Comparison of ENCODE assay signal across 7 mouse cellular contexts in the genomic region with DNA sequence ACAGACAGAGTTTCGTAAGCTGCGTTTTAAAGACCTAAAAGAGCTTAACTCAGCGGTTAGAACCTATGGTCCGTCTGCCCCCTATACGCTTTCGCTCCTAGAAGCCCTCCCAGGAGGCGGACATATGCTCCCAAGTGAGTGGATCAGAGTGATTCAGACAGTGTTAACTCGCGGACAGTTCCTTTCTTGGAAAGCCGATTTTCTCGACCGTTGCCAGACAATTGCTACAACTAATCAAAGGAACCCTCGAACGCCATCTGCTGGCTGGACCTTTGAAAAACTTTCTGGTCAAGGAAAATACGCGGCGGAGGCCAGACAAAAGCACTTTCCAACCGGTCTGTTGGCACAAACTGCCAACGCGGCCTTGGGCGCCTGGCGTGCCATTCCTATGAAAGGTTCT. TPM values are rescaled to one million over a fixed set of nuclear protein-coding genes. Genes with fewer than 3 reads are reported as not detected.
DNase-seq lines count a peak whose midpoint lies in the region; ATAC-seq and TF ChIP-seq lines count a peak whose summit lies in the region.

No protein-coding gene starts in this region.

- peaks cover 8% of the 10 kb centered on the region; the same call in 1 of the 2 replicates for H3K4me1 ChIP-seq in embryonic facial prominence, embryonic 15.5 days
- no peaks in the 10 kb centered on the region for H3K4me1 ChIP-seq in heart, adult 2 months (ENCODE audit: control insufficient read depth, insufficient read depth, low read length)
- H3K4me1 ChIP-seq in kidney, adult 2 months (ENCODE audit: control insufficient read depth, insufficient read depth, low read length) = no peaks in the 10 kb centered on the region
- H3K4me1 ChIP-seq in limb, embryonic 11.5 days (ENCODE audit: control insufficient read depth, insufficient read depth, low read length) = 0 out of 2 replicates have a peak, but pooled peaks cover 2% of the 10 kb centered on the region
- peaks cover 7% of the 10 kb centered on the region for H3K4me1 ChIP-seq in midbrain, embryonic 13.5 days (replicated peaks)
- H3K4me1 ChIP-seq in small intestine, adult 2 months (ENCODE audit: control insufficient read depth, insufficient read depth, insufficient read length, low read length) = no peaks in the 10 kb centered on the region

- peak overlapping the region; percentile 48 for H3K4me3 ChIP-seq in embryonic facial prominence, embryonic 15.5 days (replicated peaks)
- H3K4me3 ChIP-seq in heart, adult 2 months = peak overlapping the region; percentile 56
- H3K4me3 ChIP-seq in kidney, adult 2 months (ENCODE audit: insufficient read depth, low read depth, low read length) = peak overlapping the region; percentile 60
- H3K4me3 ChIP-seq in limb, embryonic 11.5 days (ENCODE audit: low read depth, low read length) = peak overlapping the region; percentile 37
- peak overlapping the region; percentile 45 for H3K4me3 ChIP-seq in midbrain, embryonic 13.5 days (replicated peaks)
- peak overlapping the region; percentile 60 for H3K4me3 ChIP-seq in small intestine, adult 2 months (ENCODE audit: low read depth, low read length)

- H3K27me3 ChIP-seq in embryonic facial prominence, embryonic 15.5 days = no peaks in the 10 kb centered on the region
- no peaks in the 10 kb centered on the region for H3K27me3 ChIP-seq in heart, adult 2 months (ENCODE audit: control insufficient read depth, insufficient read depth, low read length)
- H3K27me3 ChIP-seq in kidney, adult 2 months (replicated peaks; ENCODE audit: control insufficient read depth, insufficient read depth, low read length) = no peaks in the 10 kb centered on the region
- no peaks in the 10 kb centered on the region for H3K27me3 ChIP-seq in limb, embryonic 11.5 days (ENCODE audit: control insufficient read depth, insufficient read depth, low read length)
- no peaks in the 10 kb centered on the region for H3K27me3 ChIP-seq in midbrain, embryonic 13.5 days
- H3K27me3 ChIP-seq in small intestine, adult 2 months (ENCODE audit: control insufficient read depth, insufficient read depth, low read length) = no peaks in the 10 kb centered on the region

- no peaks in the 10 kb centered on the region for H3K9me3 ChIP-seq in embryonic facial prominence, embryonic 15.5 days (replicated peaks)
- no peaks in the 10 kb centered on the region for H3K9me3 ChIP-seq in limb, embryonic 11.5 days (ENCODE audit: control insufficient read depth, low read length)
- no peaks in the 10 kb centered on the region for H3K9me3 ChIP-seq in midbrain, embryonic 13.5 days

- no peaks in the 10 kb centered on the region for H3K36me3 ChIP-seq in embryonic facial prominence, embryonic 15.5 days
- no peaks in the 10 kb centered on the region for H3K36me3 ChIP-seq in heart, adult 2 months (ENCODE audit: control insufficient read depth, insufficient read depth, low read length)
- H3K36me3 ChIP-seq in kidney, adult 2 months (ENCODE audit: control insufficient read depth, insufficient read depth, low read length) = no peaks in the 10 kb centered on the region
- no peaks in the 10 kb centered on the region for H3K36me3 ChIP-seq in limb, embryonic 11.5 days (ENCODE audit: control insufficient read depth, insufficient read depth, low read length)
- no peaks in the 10 kb centered on the region for H3K36me3 ChIP-seq in midbrain, embryonic 13.5 days
- no peaks in the 10 kb centered on the region for H3K36me3 ChIP-seq in small intestine, adult 2 months (ENCODE audit: control insufficient read depth, insufficient read depth, low read length)

- peak overlapping the region; percentile 80 for H3K4me2 ChIP-seq in embryonic facial prominence, embryonic 15.5 days (replicated peaks)
- H3K4me2 ChIP-seq in limb, embryonic 11.5 days (ENCODE audit: low read depth, severe bottlenecking) = peak overlapping the region; percentile 62
- peak overlapping the region; percentile 91 for H3K4me2 ChIP-seq in midbrain, embryonic 13.5 days (replicated peaks)

- TF ChIP-seq EP300 in heart, adult 2 months (IDR thresholded peaks at IDR 0.05; ENCODE audit: insufficient read depth, low read depth, low read length) = no peak

- under 1% methylated on average over 22 of the region's 22 CpGs for WGBS in embryonic facial prominence, embryonic 15.5 days
- WGBS in heart, adult 2 months = under 1% methylated on average over 22 of the region's 22 CpGs
- 1% methylated on average over 22 of the region's 22 CpGs for WGBS in kidney, adult 2 months
- WGBS in limb, embryonic 11.5 days = under 1% methylated on average over 22 of the region's 22 CpGs
- 0% methylated on average over 22 of the region's 22 CpGs for WGBS in midbrain, embryonic 13.5 days
- WGBS in small intestine, adult 2 months = under 1% methylated on average over 22 of the region's 22 CpGs

- peak; percentile 84 for ATAC-seq in embryonic facial prominence, embryonic 15.5 days (ENCODE audit: insufficient number of reproducible peaks, low FRiP score, low TSS enrichment, low read depth)
- ATAC-seq in limb, embryonic 11.5 days (ENCODE audit: insufficient number of reproducible peaks, low FRiP score, low TSS enrichment, low read depth) = peak; percentile 77; the same call in 1 of the 2 replicates
- peak; percentile 83 for ATAC-seq in midbrain, embryonic 13.5 days

- H3K9ac ChIP-seq in embryonic facial prominence, embryonic 15.5 days = peak overlapping the region; percentile 42
- peak overlapping the region; percentile 70 for H3K9ac ChIP-seq in heart, adult 2 months (ENCODE audit: low read depth, low read length)
- peak overlapping the region; percentile 55 for H3K9ac ChIP-seq in limb, embryonic 11.5 days (ENCODE audit: low read length)
- peak overlapping the region; percentile 59 for H3K9ac ChIP-seq in midbrain, embryonic 13.5 days (replicated peaks)

- TF ChIP-seq POLR2A in heart, adult 2 months (IDR thresholded peaks at IDR 0.05; ENCODE audit: insufficient read depth, low read depth, low read length) = no peak
- TF ChIP-seq POLR2A in kidney, adult 2 months (IDR thresholded peaks at IDR 0.05; ENCODE audit: low read depth, low read length) = no peak
- TF ChIP-seq POLR2A in small intestine, adult 2 months (IDR thresholded peaks at IDR 0.05; ENCODE audit: low read depth, low read length) = no peak

- H3K79me2 ChIP-seq in heart, adult 2 months (replicated peaks; ENCODE audit: control insufficient read depth, insufficient read depth, low read length) = no peaks in the 10 kb centered on the region

- H3K27ac ChIP-seq in embryonic facial prominence, embryonic 15.5 days (replicated peaks) = peak overlapping the region; percentile 94
- H3K27ac ChIP-seq in heart, adult 2 months = peak overlapping the region; percentile 48
- 0 out of 2 replicates have a peak overlapping the region, but pooled peaks have one; percentile 9 for H3K27ac ChIP-seq in kidney, adult 2 months (ENCODE audit: insufficient read depth, low read depth, low read length)
- H3K27ac ChIP-seq in limb, embryonic 11.5 days (replicated peaks; ENCODE audit: low read depth, low read length) = peak overlapping the region; percentile 72
- H3K27ac ChIP-seq in midbrain, embryonic 13.5 days = peak overlapping the region; percentile 76
- peak overlapping the region; percentile 25; the same call in 1 of the 2 replicates for H3K27ac ChIP-seq in small intestine, adult 2 months (ENCODE audit: insufficient read depth, low read depth, low read length)

- TF ChIP-seq CTCF in heart, adult 2 months (IDR thresholded peaks at IDR 0.05) = peak; percentile 85
- TF ChIP-seq CTCF in kidney, adult 2 months (conservative IDR thresholded peaks at IDR 0.05; ENCODE audit: insufficient read depth, insufficient read length, low read depth, low read length) = peak; percentile 67
- peak; percentile 69; the same call in 1 of the 2 replicates for TF ChIP-seq CTCF in small intestine, adult 2 months (IDR thresholded peaks at IDR 0.05; ENCODE audit: extremely low read depth, insufficient read length, insufficient replicate concordance, low read depth, low read length)

- peak; percentile 92 for DNase-seq in brain, adult 2 months (ENCODE audit: low read depth, low spot score)
- DNase-seq in heart, adult 2 months = peak; percentile 85 to 91
- DNase-seq in kidney, adult 2 months = peak; percentile 94
- DNase-seq in limb, embryonic 11.5 days (ENCODE audit: low spot score) = peak; percentile 98

- intact Hi-C loops in heart, adult 2 months (cut with DNase I) = no loop called here

RNA-seq across cellular contexts. Expression of gene Gm14226, which starts 1.6 kb away (rescaled TPM):
- 5.9 and 8.3 TPM in 2 replicates for polyA plus RNA-seq in embryonic facial prominence, embryonic 15.5 days (2015; fragmentation: Nextera tagmentation; extraction: Ambion mirVana)
- under 1 TPM; 0.16 to 0.20 TPM for total RNA-seq in heart, adult 2 months (2021)
- polyA plus RNA-seq in heart, adult 2 months (2012; rRNA removed) = 0.16 and 0.18 TPM in 2 replicates
- polyA plus RNA-seq in kidney, adult 2 months (2012; rRNA removed) = 0.76 and 0.89 TPM in 2 replicates
- polyA plus RNA-seq in limb, embryonic 11.5 days (2014; fragmentation: Nextera tagmentation; extraction: Ambion mirVana) = 10.2 and 13.0 TPM in 2 replicates
- polyA plus RNA-seq in midbrain, embryonic 13.5 days (2015; fragmentation: Nextera tagmentation; extraction: Ambion mirVana) = 0.12 and 0.18 TPM in 2 replicates
- not detected in 2 replicates for polyA plus RNA-seq in small intestine, adult 2 months (2012; rRNA removed)

RNA-seq across cellular contexts. Expression of gene Ahcy, which starts 54.6 kb away (rescaled TPM):
- 52.9 and 54.5 TPM in 2 replicates for polyA plus RNA-seq in embryonic facial prominence, embryonic 15.5 days (2015; fragmentation: Nextera tagmentation; extraction: Ambion mirVana)
- 10 to 100 TPM; 10.5 to 14.0 TPM for total RNA-seq in heart, adult 2 months (2021)
- 22.5 and 30.8 TPM in 2 replicates for polyA plus RNA-seq in heart, adult 2 months (2012; rRNA removed)
- polyA plus RNA-seq in kidney, adult 2 months (2012; rRNA removed) = 250 and 263 TPM in 2 replicates
- 122 and 127 TPM in 2 replicates for polyA plus RNA-seq in limb, embryonic 11.5 days (2014; fragmentation: Nextera tagmentation; extraction: Ambion mirVana)
- 44.6 and 45.2 TPM in 2 replicates for polyA plus RNA-seq in midbrain, embryonic 13.5 days (2015; fragmentation: Nextera tagmentation; extraction: Ambion mirVana)
- polyA plus RNA-seq in small intestine, adult 2 months (2012; rRNA removed) = 76.5 and 98.7 TPM in 2 replicates

Comparison
In these comparisons a context has a peak if more than half of its experiments do, and no peak if none do; other contexts are left out.
1. Peak in every context shown above with its lines: DNase-seq, ATAC-seq, H3K4me3 ChIP-seq and H3K27ac ChIP-seq.
2. H3K27ac ChIP-seq: peak in every context shown above with its lines; median percentile 94 in embryonic facial prominence, embryonic 15.5 days; 76 in midbrain, embryonic 13.5 days; 72 in limb, embryonic 11.5 days; 48 in heart, adult 2 months; 25 in small intestine, adult 2 months; 9 in kidney, adult 2 months.